Mouse (Mus musculus) intestine, postnatal 0 days (tissue): Measurements from ENCODE around the gene Haus7. TPM values are rescaled to one million over a fixed set of nuclear protein-coding genes. Genes with fewer than 3 reads are reported as not detected.
"Not testable (repeated sequence)": the region's sequence is repeated elsewhere in the genome, so short reads cannot be mapped to it uniquely, and the experiment has no call there.

ENCODE experiments used
- ATAC-seq: fragments of 200-750 bp; cut with Nextera tagmentation; 2 replicates; pipeline ENCODE4 v1.8.0; 2017; ENCODE audit warnings: mild to moderate bottlenecking, moderate TSS enrichment, moderate library complexity
- H3K27ac ChIP-seq: fragments of 300-500 bp; sonication (generic); 2 replicates; pipeline ENCODE4 v1.5.1; 2014; ENCODE audit warnings: mild to moderate bottlenecking, low read depth, low read length, moderate library complexity
- H3K27me3 ChIP-seq: fragments of 300-500 bp; sonication (generic); replicated peaks from 2 replicates; pipeline ENCODE4 v1.6.1; 2014; ENCODE audit warnings: low read length, mixed read lengths; ENCODE audit not compliant: control insufficient read depth, insufficient read depth
- H3K36me3 ChIP-seq: fragments of 300-500 bp; sonication (generic); 2 replicates; pipeline ENCODE4 v1.6.1; 2014; ENCODE audit warnings: mild to moderate bottlenecking, moderate library complexity; ENCODE audit not compliant: control insufficient read depth, insufficient read depth
- H3K4me1 ChIP-seq: fragments of 300-500 bp; sonication (generic); replicated peaks from 2 replicates; pipeline ENCODE4 v1.6.1; 2014; ENCODE audit warnings: antibody characterized with exemption, low read length, mixed read lengths; ENCODE audit not compliant: control insufficient read depth, insufficient read depth
- H3K4me2 ChIP-seq: fragments of 300-500 bp; sonication (generic); replicated peaks from 2 replicates; pipeline ENCODE4 v1.6.1; 2014; ENCODE audit warnings: low read depth, mild to moderate bottlenecking, moderate library complexity
- H3K4me3 ChIP-seq: fragments of 300-500 bp; sonication (generic); 2 replicates; pipeline ENCODE4 v1.5.1; 2014; ENCODE audit warnings: low read depth, low read length
- H3K9ac ChIP-seq: fragments of 300-500 bp; sonication (generic); 2 replicates; pipeline ENCODE4 v1.6.1; 2014; ENCODE audit warnings: mild to moderate bottlenecking, low read depth, low read length
- H3K9me3 ChIP-seq: fragments of 300-500 bp; sonication (generic); 2 replicates; pipeline ENCODE4 v1.6.1; 2016; ENCODE audit warnings: mixed run types; ENCODE audit not compliant: control insufficient read depth
- CTCF ChIP-seq: sonication (generic); IDR thresholded peaks from 2 replicates; pipeline ENCODE4 v1.5.1; 2016; ENCODE audit warnings: low read depth, mild to moderate bottlenecking, control low read depth, antibody characterized with exemption, moderate library complexity
- WGBS: fragments of 180-500 bp; shearing (Covaris S2); extraction: QIAGEN DNeasy Blood & Tissue Kit; methylation state at CpG from one replicate; pipeline ENCODE4 v1.1.7; 2014; 5-methylcytosine and 5-hydroxymethylcytosine counted together
- polyA plus RNA-seq: library from polyadenylated mRNA; unstranded; fragments of >200 nt; fragmentation: Nextera tagmentation; extraction: Ambion mirVana; gene quantifications from 2 replicates; pipeline ENCODE4 v1.2.1, GENCODE M21; 2015

The Haus7 gene
- polyA plus RNA-seq, 1 experiment from 2014 or later: 38.2 TPM

- H3K27ac ChIP-seq: no peak overlapping the region
- no peaks in the 10 kb centered on the region for H3K36me3 ChIP-seq
- 93% methylated on average over 12 of the region's 12 CpGs for WGBS
- no peaks in the 10 kb centered on the region for H3K4me1 ChIP-seq
- no peaks in the 10 kb centered on the region for H3K9me3 ChIP-seq
- no peak overlapping the region for H3K9ac ChIP-seq
- H3K4me3 ChIP-seq: no peak overlapping the region
- no peaks in the 10 kb centered on the region for H3K27me3 ChIP-seq
- TF ChIP-seq CTCF: no peak
- no peak overlapping the region for H3K4me2 ChIP-seq
- no peak for ATAC-seq
Observed at GRCm38 (mm10) chrX:73401616-73402015, 57.2 kb downstream of the Haus7 start.

DNA sequence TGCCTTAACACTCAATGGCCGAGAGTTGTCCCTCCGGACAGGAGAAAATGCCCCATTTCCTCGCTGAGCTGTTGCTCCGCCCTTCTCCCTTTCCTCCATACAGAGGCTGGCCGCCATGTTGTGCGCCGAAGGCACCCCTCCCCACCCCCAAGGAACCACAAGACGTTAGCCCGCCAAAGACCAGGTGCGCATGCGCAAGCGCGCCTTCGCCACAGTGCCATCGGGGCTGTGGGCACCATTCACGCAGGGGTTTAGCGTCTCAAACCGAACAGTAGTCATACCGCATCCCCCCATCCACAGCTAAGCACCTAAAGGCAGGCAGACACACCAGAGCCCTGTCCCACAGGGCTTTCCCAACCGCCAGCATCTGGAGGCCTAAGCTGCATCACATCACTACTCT lies 57.9 kb downstream of the Haus7 start:
- H3K27me3 ChIP-seq: no peaks in the 10 kb centered on the region
- H3K4me3 ChIP-seq: no peak overlapping the region
- no peak for ATAC-seq
- no peak for TF ChIP-seq CTCF
- H3K4me2 ChIP-seq: no peak overlapping the region
- H3K36me3 ChIP-seq: no peaks in the 10 kb centered on the region
- H3K27ac ChIP-seq: no peak overlapping the region
- H3K9me3 ChIP-seq: no peaks in the 10 kb centered on the region
- H3K4me1 ChIP-seq: no peaks in the 10 kb centered on the region
- H3K9ac ChIP-seq: no peak overlapping the region
- 90% methylated on average over 19 of the region's 20 CpGs for WGBS

DNA sequence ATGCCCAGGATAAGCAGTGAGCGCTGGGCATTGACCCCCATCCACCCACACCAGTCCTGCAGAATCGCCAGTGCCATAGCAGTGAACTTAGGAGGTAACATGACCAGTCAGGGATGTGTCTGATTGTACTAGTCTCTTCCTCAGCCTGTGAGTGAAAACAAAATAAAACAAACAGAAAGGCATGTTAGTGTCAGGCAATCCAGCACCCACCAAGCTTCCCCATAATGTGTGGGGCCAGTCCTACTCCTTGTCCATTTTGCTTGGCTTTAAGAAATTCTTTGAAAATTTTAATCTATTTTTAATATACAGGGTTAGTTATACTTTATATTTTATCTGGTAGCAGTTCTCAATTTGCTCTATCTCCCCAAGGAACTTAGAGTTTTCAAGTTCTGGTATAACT lies 60.2 kb downstream of the Haus7 start, which contains the start of gene Gm18336:
Gene Gm18336, minus strand, starts transcription at position 101 of the 400 bp plus-strand sequence.
- not testable (repeated sequence) for H3K4me3 ChIP-seq, H3K9me3 ChIP-seq, H3K36me3 ChIP-seq, H3K4me2 ChIP-seq, H3K9ac ChIP-seq, H3K27me3 ChIP-seq, H3K4me1 ChIP-seq, H3K27ac ChIP-seq, ATAC-seq
- WGBS: 92% methylated on average over 1 of the region's 2 CpGs

DNA sequence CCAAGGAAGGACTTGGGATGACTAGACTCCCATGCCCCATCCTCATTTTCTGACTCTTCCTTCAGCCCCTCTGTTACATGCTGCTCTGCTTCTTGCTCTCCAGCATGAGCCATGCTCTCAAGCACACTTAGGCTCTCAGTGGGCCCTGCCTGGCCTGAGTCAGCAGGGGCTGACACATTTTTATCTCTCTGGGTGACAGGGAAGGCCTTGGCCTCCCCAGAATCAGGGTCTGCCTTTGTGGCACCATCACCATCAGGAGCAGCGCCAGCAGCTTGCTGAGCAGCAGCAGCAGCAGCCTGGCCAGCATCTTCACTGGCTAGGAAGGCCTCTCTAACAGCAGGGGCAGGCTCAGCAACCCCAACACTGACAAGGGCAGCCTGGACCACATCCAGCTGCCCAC lies 62.4 kb downstream of the Haus7 start:
- Histone ChIP-seq H3K4me3 (no peak overlapping the region), H3K27me3 (no peaks in the 10 kb centered on the region), H3K4me2 (no peak overlapping the region), H3K27ac (no peak overlapping the region), H3K9ac (no peak overlapping the region), H3K9me3 (no peaks in the 10 kb centered on the region), H3K4me1 (no peaks in the 10 kb centered on the region), H3K36me3 (no peaks in the 10 kb centered on the region)
- no peak for TF ChIP-seq CTCF
- ATAC-seq: no peak
- WGBS: 100% methylated on average over 1 of the region's 1 CpGs

DNA sequence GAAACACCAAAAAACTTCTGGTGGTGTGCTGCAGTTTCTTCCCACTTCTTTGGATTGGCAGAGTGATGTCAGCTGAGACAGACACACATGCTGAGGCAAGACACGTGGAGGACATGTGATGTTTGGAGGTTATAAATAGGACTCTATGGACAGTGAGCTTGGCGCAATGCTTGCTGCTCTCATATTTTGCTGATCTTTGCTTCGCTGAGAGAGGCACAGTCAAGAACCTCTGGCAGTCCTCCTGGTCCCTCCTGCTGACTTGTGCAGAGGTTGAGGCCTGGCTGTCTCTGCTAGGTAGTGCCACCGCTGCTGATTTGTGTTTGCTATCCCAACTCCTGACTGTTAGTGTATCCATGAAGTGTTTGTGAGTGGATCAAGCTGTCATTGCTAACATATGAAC lies 67.4 kb downstream of the Haus7 start:
- Histone ChIP-seq H3K4me2 (no peak overlapping the region), H3K27ac (no peak overlapping the region), H3K36me3 (no peaks in the 10 kb centered on the region), H3K4me3 (no peak overlapping the region), H3K9ac (no peak overlapping the region), H3K4me1 (no peaks in the 10 kb centered on the region), H3K27me3 (no peaks in the 10 kb centered on the region), H3K9me3 (no peaks in the 10 kb centered on the region)
- 76% methylated on average over 4 of the region's 4 CpGs for WGBS
- no peak for ATAC-seq
- TF ChIP-seq CTCF: no peak

Other genes with a start within 250 kb of the Haus7 start
- gene Xlr4b, start 244.7 kb downstream of the Haus7 start, polyA plus RNA-seq: 0.50 and 0.88 TPM in 2 replicates
- 21.8 and 24.2 TPM in 2 replicates for gene F8a, start 230.8 kb downstream of the Haus7 start, polyA plus RNA-seq
- 0.40 and 0.63 TPM in 2 replicates for gene Xlr4c, start 215.9 kb downstream of the Haus7 start, polyA plus RNA-seq
- gene Xlr3c, start 193.7 kb downstream of the Haus7 start, polyA plus RNA-seq: not detected in 2 replicates
- gene Xlr5a, start 166.1 kb downstream of the Haus7 start, polyA plus RNA-seq: 0.65 and 0.97 TPM in 2 replicates
- gene Xlr5c, start 166.1 kb downstream of the Haus7 start, polyA plus RNA-seq: 0.54 and 0.59 TPM in 2 replicates
- gene Gm45015, start 122.2 kb downstream of the Haus7 start, polyA plus RNA-seq: not detected in 2 replicates
- 2.2 and 2.3 TPM in 2 replicates for gene Zfp275, start 116.4 kb downstream of the Haus7 start, polyA plus RNA-seq
- not detected in 2 replicates for gene Gm18336, start 60.3 kb downstream of the Haus7 start, polyA plus RNA-seq
- 0.21 and 0.26 TPM in 2 replicates for gene Zfp92, start 47.9 kb downstream of the Haus7 start, polyA plus RNA-seq
- gene Trex2, start 23.7 kb downstream of the Haus7 start, polyA plus RNA-seq: not detected in 2 replicates
- gene Bgn, start 24.6 kb upstream of the Haus7 start, polyA plus RNA-seq: 35.2 and 43.0 TPM in 2 replicates
- 0.12 and 0.13 TPM in 2 replicates for gene Atp2b3, start 44.0 kb upstream of the Haus7 start, polyA plus RNA-seq
- 2.2 and 2.7 TPM in 2 replicates for gene Dusp9, start 180.4 kb upstream of the Haus7 start, polyA plus RNA-seq
- gene Pnck, start 201.1 kb upstream of the Haus7 start, polyA plus RNA-seq: 8.5 and 9.4 TPM in 2 replicates
- 46.8 and 50.9 TPM in 2 replicates for gene Slc6a8, start 214.1 kb upstream of the Haus7 start, polyA plus RNA-seq